Mouse (Mus musculus): ENCODE results near the gene Dclk1.
A peak's percentile ranks its signal among the peaks of the same experiment; 100 is the strongest.

Dclk1 gene

DNA sequence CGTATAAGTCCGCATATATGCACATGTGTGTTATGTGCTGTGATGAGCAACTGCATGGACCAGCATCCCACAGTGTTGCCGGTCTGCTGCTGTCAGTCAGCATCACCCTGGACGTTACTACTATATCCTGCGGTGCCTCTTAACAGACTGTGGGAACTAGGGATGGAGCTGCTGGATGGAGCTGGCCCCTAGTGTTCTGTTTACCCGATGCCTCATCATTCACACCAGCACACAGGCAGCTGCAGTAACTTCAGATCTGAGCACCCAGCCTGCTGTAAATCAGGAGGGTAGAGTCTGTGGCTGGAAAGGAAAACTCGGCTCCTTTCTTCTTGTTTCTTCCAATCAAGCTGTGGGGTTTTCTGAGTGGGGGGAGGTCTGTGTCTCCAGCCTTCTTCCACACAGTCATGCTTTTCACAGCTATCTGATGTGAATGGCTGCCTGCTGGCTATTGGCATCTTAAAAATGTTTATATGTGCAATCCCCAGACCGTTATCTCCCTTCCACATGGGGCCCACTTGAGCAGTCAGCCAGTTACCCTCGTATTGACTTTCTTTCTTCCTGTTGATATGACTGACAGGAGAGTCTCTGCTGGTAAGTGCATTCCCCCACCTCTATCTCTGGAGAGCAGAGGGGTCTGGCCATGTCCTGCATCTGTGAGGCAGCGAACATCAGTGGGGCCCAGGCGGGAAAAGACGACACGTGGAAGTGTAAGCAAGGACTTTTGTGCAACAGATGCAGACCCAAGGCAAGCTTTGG is 301.9 kb downstream of the Dclk1 start:
- no peak for DNase-seq

DNA sequence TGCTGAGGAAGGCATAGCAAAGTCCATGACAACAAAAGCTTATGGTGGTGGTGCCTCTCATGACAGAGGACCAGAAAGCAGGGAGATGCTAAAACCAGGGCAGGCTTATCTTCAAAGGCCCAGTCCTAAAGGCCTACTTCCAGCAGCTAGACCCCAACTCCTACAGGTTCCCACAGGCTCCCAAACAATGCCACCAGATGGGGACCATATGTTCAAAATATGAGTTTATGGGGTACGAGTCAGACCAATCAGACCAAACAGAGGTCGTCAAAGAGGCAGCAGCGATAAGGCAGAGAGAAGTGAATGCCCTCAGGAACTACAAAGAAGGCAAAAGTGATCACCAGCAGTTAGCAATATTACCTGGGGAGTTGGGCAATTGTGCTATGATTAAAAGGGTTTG is 303.1 kb downstream of the Dclk1 start:
- DNase-seq: no peak

GRCm38 (mm10) chr3:55545916-55546315 is 303.8 kb downstream of the Dclk1 start:
- DNase-seq: no peak

DNA sequence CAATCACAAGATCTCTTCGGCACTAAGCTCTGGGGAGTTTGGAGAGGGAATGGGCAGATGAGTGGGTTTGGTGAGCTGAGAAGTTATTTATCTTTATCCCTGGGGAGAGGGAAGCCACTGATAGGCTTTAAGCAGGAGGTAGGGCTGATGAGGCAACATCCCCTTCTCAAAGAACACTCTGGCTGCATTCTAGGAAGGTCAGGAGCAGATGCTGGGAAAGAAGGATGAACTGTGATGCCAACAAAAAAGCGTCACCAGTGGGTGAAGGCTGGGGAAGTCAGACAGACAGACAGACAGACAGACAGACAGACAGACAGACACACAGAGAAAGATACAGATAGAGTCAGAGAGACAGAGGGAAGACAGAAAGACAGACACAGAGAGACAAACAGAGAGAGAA is 304.9 kb downstream of the Dclk1 start:
- DNase-seq: no peak

DNA sequence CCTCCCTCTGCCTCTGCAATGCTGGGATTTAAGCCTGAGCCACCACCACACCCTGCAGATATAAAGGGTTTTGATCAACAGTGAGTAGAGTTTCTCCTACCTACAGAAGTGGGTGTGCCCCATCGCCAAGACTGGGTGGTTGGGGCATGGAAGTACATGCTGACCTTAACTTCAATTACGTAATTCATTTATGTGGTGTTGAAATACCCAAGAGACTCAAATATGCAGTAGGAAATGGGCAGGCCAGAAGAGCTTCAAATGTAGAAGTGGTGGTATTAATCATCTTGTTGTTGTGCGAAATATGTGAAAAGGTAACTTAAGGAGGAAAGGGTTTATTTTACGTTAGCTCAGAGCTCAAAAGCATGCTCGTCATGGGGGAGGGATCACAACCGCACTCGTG is 307.2 kb downstream of the Dclk1 start:
- no peak for DNase-seq

DNA sequence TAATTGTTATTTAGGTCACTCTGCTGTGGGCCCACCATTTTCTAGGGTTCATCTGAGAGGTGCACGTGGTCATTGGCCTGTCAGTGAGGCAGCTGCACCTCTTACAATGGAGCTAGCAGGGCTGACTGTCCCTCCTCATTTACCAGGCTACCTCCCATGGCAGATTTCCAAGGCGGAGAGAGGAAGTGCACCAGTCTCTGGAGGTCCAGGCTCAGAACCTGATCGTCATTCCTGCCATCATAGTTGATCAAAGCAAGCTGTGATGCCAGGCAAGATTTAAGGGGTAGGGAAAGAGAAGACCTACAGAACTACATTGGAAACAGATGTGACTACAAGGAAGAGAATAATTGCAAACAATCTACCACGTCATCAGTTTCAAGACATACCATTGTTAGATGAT is 308.8 kb downstream of the Dclk1 start:
- no peak for DNase-seq

DNA sequence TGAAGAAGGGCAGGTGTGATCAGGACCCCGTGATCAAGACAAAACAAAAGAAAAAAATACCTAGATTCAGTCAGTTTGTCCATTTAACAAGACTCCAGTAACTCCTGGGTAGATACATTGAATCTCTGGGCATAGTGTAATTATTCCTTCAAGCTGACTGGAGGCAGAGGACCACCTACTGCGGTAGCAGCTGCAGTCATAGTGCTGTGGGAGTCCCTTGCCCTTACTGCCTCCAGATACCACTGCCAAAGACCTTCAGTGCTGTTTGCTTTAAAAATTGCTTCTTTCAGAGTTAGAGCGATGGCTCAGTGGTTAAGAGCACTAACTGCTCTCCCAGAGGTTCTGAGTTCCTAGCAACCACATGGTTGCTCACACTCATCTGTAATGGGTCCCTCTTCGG is 309.7 kb downstream of the Dclk1 start:
- no peak for DNase-seq

GRCm38 (mm10) chr3:55553031-55553430 is 310.9 kb downstream of the Dclk1 start:
- no peak for DNase-seq

DNA sequence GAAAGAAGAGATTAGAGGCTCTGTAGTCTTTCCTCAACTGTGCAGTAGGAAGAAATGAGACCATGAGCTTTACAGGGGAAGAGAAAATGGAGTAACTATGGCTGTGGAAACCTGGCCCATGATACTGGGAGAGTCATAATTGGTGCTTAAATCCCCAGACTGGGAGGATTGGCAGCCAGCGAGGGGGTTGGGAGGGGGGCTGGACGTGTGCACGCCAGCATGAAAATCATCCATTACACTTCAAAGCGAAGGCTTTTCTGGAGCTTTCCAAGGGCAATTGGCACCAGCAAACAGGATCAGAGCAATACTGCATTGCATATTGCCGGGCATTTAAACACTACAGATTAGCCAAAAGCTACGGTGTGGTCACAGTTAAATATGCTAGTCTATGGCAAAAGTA is 313.7 kb downstream of the Dclk1 start:
- no peak for DNase-seq

DNA sequence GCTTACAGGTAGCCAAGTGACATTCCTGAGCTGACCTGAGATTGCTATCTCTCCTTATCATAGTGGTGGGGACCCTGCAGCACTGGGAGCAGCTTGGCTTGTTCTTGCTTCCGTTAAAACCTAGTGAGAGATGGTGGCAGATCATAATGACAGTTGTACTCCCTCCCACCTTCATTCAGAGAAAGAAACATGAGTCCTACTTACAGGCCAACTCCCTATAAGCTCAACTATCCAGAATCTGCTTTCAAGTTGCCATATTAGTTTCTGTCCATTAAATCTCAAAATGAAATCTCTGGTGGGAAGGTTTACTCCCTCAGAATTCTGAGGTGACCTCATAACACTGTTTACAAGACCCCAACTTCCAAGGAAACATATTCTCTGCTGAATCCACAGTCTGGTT is 316.4 kb downstream of the Dclk1 start:
- DNase-seq: no peak

DNA sequence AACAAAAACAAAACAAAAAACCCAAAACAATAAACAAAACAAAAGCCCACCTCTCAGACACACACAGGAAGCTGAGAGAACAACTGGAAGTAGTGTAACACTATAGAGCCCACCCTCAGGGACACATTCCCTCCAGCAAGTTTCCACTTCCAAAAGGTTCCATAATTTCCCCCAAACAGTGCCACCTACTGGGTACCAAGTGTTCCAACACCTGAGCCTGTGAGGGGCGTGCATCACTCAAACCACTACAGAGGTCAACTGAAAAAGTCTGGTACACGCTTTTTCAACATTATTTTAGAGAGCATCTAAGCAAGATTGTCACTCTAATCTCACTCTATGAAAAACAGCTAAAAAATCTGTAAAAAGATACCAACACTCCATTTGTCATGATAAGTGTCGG is 325.3 kb downstream of the Dclk1 start:
- DNase-seq: no peak

GRCm38 (mm10) chr3:55569539-55569938 is 327.4 kb downstream of the Dclk1 start:
- DNase-seq: no peak

GRCm38 (mm10) chr3:55571034-55571433 is 328.9 kb downstream of the Dclk1 start:
- no peak for DNase-seq

GRCm38 (mm10) chr3:55571552-55572296 is 329.6 kb downstream of the Dclk1 start:
- no peak for DNase-seq

GRCm38 (mm10) chr3:55572297-55572681 is 330.1 kb downstream of the Dclk1 start:
- no peak for DNase-seq

- peak in 1 of 2 experiments; percentile 23 for DNase-seq
These were observed 331.8 kb downstream of the Dclk1 start for GRCm38 (mm10) chr3:55574003-55574402.

DNA sequence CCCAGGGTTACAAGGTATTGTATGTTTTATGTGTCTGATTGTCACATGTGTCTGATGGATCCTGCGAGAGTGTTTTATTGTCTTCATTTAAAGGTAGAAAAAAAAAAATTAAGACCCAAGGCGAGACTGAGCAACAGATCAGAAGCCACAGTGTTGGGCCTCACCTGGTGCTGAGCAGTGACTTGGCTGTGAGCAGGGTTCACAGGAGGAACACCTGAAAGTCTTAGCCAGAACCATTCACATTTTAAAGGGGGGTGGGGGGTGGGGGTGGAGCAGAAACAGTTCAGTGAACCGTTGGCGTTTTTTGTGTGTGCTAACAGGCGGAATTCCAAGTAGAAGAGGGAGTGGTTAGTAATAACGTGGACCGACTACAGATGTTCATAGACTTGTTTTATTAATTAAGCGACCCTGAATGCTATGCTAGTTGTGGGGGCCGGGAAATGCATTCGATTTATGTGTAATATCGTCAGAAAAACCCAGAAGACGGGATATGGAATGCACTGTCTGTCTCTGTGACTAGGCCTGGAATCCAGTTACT is 345.3 kb downstream of the Dclk1 start:
- DNase-seq: no peak

DNA sequence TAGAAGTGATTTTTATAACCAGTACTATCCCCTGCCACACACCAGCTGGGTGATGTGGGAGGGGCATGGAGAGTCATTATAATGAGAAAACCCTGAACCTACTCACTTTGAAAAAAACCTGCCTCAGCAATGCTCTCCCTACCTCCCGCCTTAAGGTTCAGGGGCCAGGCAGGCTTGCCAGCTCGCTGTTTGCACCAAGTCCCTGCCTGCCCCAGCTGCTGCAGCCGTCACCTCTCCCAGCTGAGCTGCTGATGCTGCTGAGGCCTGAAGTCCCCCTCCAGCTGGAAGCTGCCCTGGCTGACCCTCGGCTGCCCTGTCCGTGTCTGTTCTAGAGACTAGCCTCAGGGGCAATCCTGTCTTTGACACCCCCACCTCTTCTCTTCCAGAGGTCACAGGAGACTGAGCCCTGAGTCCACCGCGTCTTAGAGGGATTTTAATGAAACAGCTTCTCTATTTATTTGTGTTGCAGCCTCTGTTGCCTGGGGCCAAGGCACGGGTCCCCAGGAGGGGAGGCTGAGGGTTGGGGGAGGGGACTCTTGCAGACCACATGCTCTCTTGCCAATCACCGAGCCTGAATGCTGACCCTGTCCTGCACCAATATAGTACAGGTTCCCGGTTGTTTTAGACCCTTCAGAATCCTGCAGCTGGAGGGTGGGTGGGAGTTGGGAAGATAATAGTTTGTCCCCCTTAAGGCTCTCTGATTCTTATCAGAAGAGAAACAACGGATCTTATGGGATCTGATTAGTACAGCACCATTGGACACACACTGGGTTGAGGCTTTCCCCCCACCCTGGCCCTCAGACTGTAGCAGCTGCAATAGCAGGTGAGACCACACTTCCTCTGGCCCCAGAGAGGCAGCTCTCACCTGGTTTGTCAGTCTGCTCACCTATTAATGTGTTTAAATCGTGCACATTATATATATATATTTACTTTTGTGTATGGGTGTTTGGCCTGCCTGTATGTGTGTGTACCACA is 346.1 kb downstream of the Dclk1 start:
- no peak for DNase-seq
